Mouse (Mus musculus): ENCODE results near the gene Wdr61.
"Not testable (repeated sequence)": the region's sequence is repeated elsewhere in the genome, so short reads cannot be mapped to it uniquely, and the experiment has no call there.

Wdr61 gene

GRCm38 (mm10) chr9:54726315-54726714 is 8.0 kb downstream of the Wdr61 start:
- no peak for DNase-seq (ENCODE audit: low read depth)

GRCm38 (mm10) chr9:54722596-54722995 is 11.7 kb downstream of the Wdr61 start:
- DNase-seq (ENCODE audit: low read depth) = no peak

GRCm38 (mm10) chr9:54722156-54722555 is 12.2 kb downstream of the Wdr61 start:
- DNase-seq (ENCODE audit: low read depth) = no peak

GRCm38 (mm10) chr9:54717527-54717926 is 16.8 kb downstream of the Wdr61 start:
- DNase-seq (ENCODE audit: low read depth) = no peak

- no peak for DNase-seq (ENCODE audit: low read depth)
These were observed 18.5 kb downstream of the Wdr61 start for GRCm38 (mm10) chr9:54715776-54716175.

- no peak for DNase-seq (ENCODE audit: low read depth)
These were observed 26.2 kb downstream of the Wdr61 start for GRCm38 (mm10) chr9:54708085-54708484.

GRCm38 (mm10) chr9:54707288-54707999 is 26.9 kb downstream of the Wdr61 start:
- no peak for DNase-seq (ENCODE audit: low read depth)

- DNase-seq (ENCODE audit: low read depth) = no peak
These were observed 28.8 kb downstream of the Wdr61 start for GRCm38 (mm10) chr9:54705561-54705960.

- DNase-seq (ENCODE audit: low read depth) = peak; percentile 77
These were observed 30.0 kb downstream of the Wdr61 start for GRCm38 (mm10) chr9:54704361-54704760.

GRCm38 (mm10) chr9:54702581-54702980 is 31.7 kb downstream of the Wdr61 start:
- no peak for DNase-seq (ENCODE audit: low read depth)

- DNase-seq (ENCODE audit: low read depth) = no peak
These were observed 33.6 kb downstream of the Wdr61 start for GRCm38 (mm10) chr9:54700746-54701145.

GRCm38 (mm10) chr9:54700174-54700475 is 34.2 kb downstream of the Wdr61 start:
- no peak for DNase-seq (ENCODE audit: low read depth)

GRCm38 (mm10) chr9:54699345-54700173 is 34.8 kb downstream of the Wdr61 start:
- no peak for DNase-seq (ENCODE audit: low read depth)

- DNase-seq (ENCODE audit: low read depth) = no peak
These were observed 35.3 kb downstream of the Wdr61 start for GRCm38 (mm10) chr9:54699087-54699344.

- peak; percentile 74 for DNase-seq (ENCODE audit: low read depth)
These were observed 35.8 kb downstream of the Wdr61 start, which contains the start of gene Dnaja4 for GRCm38 (mm10) chr9:54698318-54699086. Gene Dnaja4 (plus strand): TSS chr9:54698873.

GRCm38 (mm10) chr9:54691241-54691805 is 43.0 kb downstream of the Wdr61 start:
- DNase-seq (ENCODE audit: low read depth) = not testable (repeated sequence)

GRCm38 (mm10) chr9:54690697-54691096 is 43.6 kb downstream of the Wdr61 start:
- DNase-seq (ENCODE audit: low read depth) = not testable (repeated sequence)

GRCm38 (mm10) chr9:54689446-54689845 is 44.9 kb downstream of the Wdr61 start:
- no peak for DNase-seq (ENCODE audit: low read depth)

- DNase-seq (ENCODE audit: low read depth) = no peak
These were observed 46.8 kb downstream of the Wdr61 start for GRCm38 (mm10) chr9:54687246-54688236.

GRCm38 (mm10) chr9:54683814-54684605 is 50.3 kb downstream of the Wdr61 start:
- DNase-seq (ENCODE audit: low read depth) = no peak
